Mouse (Mus musculus): Measurements from ENCODE around the gene Catsper1. TPM values are rescaled to one million over a fixed set of nuclear protein-coding genes. Genes with fewer than 3 reads are reported as not detected.

The Catsper1 gene
- total and polyA plus RNA-seq, 2 experiments from 2014 or later, result not detected

DNA sequence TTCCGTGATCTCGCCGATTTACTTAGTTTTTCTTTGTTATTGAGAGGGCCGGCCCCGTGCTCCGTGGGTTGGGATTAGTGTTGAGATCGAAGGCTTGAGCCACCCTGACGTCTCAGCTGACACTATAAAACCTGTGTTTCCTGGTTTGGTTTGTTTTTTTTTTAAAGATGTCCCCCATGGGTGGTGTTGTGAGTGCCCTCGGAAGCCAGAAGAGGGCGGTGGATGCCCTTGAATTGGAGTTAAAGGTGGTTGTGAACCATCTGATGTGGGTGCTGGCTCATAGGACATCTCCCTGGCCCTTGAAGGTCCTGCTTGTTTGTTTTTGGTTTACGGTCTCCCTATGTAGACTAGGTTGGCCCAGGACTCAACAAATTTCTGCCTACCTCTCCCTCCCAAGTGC lies 31.9 kb downstream of the Catsper1 start:
- Histone ChIP-seq H3K36me3 (ENCODE audit: insufficient read depth) (peaks cover 51% of the 10 kb centered on the region), H3K27me3 (ENCODE audit: insufficient read depth, low read length) (no peaks in the 10 kb centered on the region), H3K9me3 (ENCODE audit: low read length) (no peaks in the 10 kb centered on the region), H3K4me2 (ENCODE audit: low read depth) (peak overlapping the region; percentile 66), H3K4me3 (ENCODE audit: low read depth, low read length) (peak overlapping the region; percentile 92), H3K9ac (peak overlapping the region; percentile 76), H3K4me1 (ENCODE audit: insufficient read depth) (peaks cover 13% of the 10 kb centered on the region), H3K27ac (ENCODE audit: low read depth, low read length) (no peak overlapping the region)
- TF ChIP-seq CTCF (IDR thresholded peaks at IDR 0.05; ENCODE audit: low read depth), result peak; percentile 32
- 14% methylated on average over 11 of the region's 11 CpGs for WGBS
- no peak for DNase-seq
- ATAC-seq, result no peak

DNA sequence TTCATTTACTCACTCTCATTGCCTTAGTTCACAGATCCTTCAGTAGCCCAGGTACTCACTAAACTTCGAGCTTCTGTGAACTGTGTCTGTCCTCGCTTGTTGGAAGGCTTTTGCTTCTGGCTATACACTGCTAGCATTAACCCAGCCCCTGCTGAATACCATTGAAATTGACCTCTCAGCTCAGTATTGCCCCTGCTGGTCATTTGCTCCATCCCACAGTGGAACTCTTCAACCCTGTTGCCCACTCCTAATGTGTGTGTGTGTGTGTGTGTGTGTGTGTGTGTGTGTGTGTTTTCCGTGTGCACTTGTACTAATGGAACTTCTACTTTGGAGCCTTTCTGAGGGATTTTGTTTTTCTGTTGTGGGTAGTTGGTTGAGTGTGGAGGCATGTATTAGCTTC lies 35.4 kb downstream of the Catsper1 start:
- TF ChIP-seq CTCF (IDR thresholded peaks at IDR 0.05; ENCODE audit: low read depth), result peak; percentile 43
- no peak overlapping the region for H3K9ac ChIP-seq
- H3K9me3 ChIP-seq (ENCODE audit: low read length), result no peaks in the 10 kb centered on the region
- no peaks in the 10 kb centered on the region for H3K27me3 ChIP-seq (ENCODE audit: insufficient read depth, low read length)
- no peak overlapping the region for H3K4me3 ChIP-seq (ENCODE audit: low read depth, low read length)
- H3K4me1 ChIP-seq (ENCODE audit: insufficient read depth), result peaks cover 9% of the 10 kb centered on the region
- H3K36me3 ChIP-seq (ENCODE audit: insufficient read depth), result peaks cover 52% of the 10 kb centered on the region
- 86% methylated on average over 3 of the region's 3 CpGs for WGBS
- ATAC-seq (no peak), DNase-seq (no peak)
- H3K27ac ChIP-seq (ENCODE audit: low read depth, low read length), result no peak overlapping the region
- H3K4me2 ChIP-seq (ENCODE audit: low read depth), result no peak overlapping the region

DNA sequence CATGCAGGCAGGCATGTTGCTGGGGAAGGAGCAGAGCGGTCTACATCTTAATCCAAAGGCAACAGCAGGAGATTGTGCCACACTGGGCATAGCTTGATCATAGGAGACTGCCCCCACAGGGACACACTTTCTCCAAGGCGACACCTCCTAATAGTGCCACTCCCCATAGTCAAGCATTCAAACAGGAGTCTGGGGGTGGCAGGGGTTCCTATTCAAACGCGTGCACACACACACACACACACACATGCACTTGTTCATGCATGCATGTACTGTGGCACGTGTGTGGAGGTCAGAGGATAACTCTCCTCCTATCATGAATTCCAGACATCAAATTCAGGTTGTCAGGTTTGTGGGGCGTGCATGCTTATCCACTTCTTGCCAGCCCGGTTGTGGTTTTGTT lies 37.2 kb downstream of the Catsper1 start:
- TF ChIP-seq CTCF (IDR thresholded peaks at IDR 0.05; ENCODE audit: low read depth), result no peak
- Histone ChIP-seq H3K36me3 (ENCODE audit: insufficient read depth) (peaks cover 58% of the 10 kb centered on the region), H3K9me3 (ENCODE audit: low read length) (no peaks in the 10 kb centered on the region), H3K27ac (ENCODE audit: low read depth, low read length) (no peak overlapping the region), H3K4me3 (ENCODE audit: low read depth, low read length) (no peak overlapping the region), H3K4me2 (ENCODE audit: low read depth) (no peak overlapping the region), H3K4me1 (ENCODE audit: insufficient read depth) (peaks cover 4% of the 10 kb centered on the region), H3K9ac (no peak overlapping the region), H3K27me3 (ENCODE audit: insufficient read depth, low read length) (no peaks in the 10 kb centered on the region)
- ATAC-seq (no peak), DNase-seq (no peak)
- 94% methylated on average over 7 of the region's 7 CpGs for WGBS

DNA sequence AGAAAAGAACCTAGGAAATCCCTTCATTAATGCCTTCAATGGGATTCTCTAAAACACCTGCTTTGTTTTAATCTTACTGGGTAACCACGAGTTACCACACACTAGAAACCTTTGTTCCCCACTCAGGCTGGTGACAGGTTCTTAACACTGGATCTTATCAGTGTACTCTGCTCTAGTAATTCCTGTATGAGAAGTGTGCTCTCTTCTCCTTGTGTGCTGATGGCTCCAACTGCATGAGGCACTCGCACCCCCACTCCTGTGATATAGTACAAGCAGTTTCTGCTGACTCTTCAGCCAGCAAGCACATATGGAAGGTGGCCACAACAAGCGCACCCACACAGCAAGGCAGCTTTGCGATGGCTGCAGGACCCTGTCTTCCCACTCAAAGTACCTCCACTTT lies 38.6 kb downstream of the Catsper1 start:
- Histone ChIP-seq H3K4me2 (ENCODE audit: low read depth) (no peak overlapping the region), H3K4me3 (ENCODE audit: low read depth, low read length) (no peak overlapping the region), H3K4me1 (ENCODE audit: insufficient read depth) (no peaks in the 10 kb centered on the region), H3K9ac (no peak overlapping the region), H3K9me3 (ENCODE audit: low read length) (no peaks in the 10 kb centered on the region), H3K36me3 (ENCODE audit: insufficient read depth) (peaks cover 62% of the 10 kb centered on the region), H3K27ac (ENCODE audit: low read depth, low read length) (no peak overlapping the region), H3K27me3 (ENCODE audit: insufficient read depth, low read length) (no peaks in the 10 kb centered on the region)
- TF ChIP-seq CTCF (IDR thresholded peaks at IDR 0.05; ENCODE audit: low read depth), result no peak
- DNase-seq (no peak), ATAC-seq (no peak)
- 82% methylated on average over 4 of the region's 4 CpGs for WGBS

DNA sequence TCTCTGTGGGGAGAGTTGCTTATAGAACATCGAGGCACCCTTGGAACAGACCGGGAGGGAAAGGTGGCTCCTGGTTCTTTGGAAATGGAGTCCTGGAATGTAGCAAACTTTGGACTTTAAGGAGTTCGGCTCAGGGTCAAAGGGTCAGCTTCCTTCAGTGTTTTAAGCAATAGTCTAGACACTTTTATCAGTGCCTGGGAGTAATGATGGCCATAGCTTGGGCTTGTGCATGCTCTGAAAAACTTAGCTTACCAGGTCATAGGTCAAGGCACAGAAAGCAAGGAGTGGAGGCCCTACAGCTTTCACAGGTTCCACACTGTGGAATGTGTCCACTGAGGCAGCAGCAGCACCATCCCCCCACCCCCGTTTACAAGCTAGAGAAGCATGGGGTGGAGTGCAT lies 39.2 kb downstream of the Catsper1 start:
- Histone ChIP-seq H3K4me3 (ENCODE audit: low read depth, low read length) (no peak overlapping the region), H3K9me3 (ENCODE audit: low read length) (no peaks in the 10 kb centered on the region), H3K4me1 (ENCODE audit: insufficient read depth) (no peaks in the 10 kb centered on the region), H3K27me3 (ENCODE audit: insufficient read depth, low read length) (no peaks in the 10 kb centered on the region), H3K9ac (no peak overlapping the region), H3K4me2 (ENCODE audit: low read depth) (no peak overlapping the region), H3K36me3 (ENCODE audit: insufficient read depth) (peaks cover 62% of the 10 kb centered on the region), H3K27ac (ENCODE audit: low read depth, low read length) (no peak overlapping the region)
- TF ChIP-seq CTCF (IDR thresholded peaks at IDR 0.05; ENCODE audit: low read depth), result no peak
- WGBS, result 87% methylated on average over 4 of the region's 4 CpGs
- ATAC-seq (no peak), DNase-seq (no peak)

DNA sequence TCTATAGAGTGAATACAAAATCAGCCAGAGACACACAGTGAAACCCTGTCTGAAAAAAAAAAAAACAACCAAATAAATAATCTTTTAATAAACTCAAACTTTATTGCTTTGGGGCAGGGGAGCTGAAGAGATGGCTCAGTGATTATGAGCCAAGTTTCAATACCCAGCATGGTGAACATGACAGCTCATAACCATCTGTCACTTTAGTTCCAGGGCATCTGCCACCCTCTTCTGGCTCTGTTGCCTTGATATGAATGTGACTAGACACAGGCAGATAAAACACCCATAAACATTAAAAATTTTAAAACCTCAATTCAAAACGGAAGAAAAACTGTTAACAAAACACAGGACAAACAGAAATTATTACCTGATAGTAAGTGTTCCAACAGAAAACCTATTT lies 41.9 kb downstream of the Catsper1 start:
- H3K27ac ChIP-seq (ENCODE audit: low read depth, low read length), result no peak overlapping the region
- H3K4me3 ChIP-seq (ENCODE audit: low read depth, low read length), result no peak overlapping the region
- H3K4me2 ChIP-seq (ENCODE audit: low read depth), result no peak overlapping the region
- 80% methylated on average over 1 of the region's 1 CpGs for WGBS
- no peaks in the 10 kb centered on the region for H3K27me3 ChIP-seq (ENCODE audit: insufficient read depth, low read length)
- no peak overlapping the region for H3K9ac ChIP-seq
- DNase-seq (peak; percentile 34), ATAC-seq (no peak)
- no peaks in the 10 kb centered on the region for H3K9me3 ChIP-seq (ENCODE audit: low read length)
- H3K36me3 ChIP-seq (ENCODE audit: insufficient read depth), result peaks cover 67% of the 10 kb centered on the region
- no peak for TF ChIP-seq CTCF (IDR thresholded peaks at IDR 0.05; ENCODE audit: low read depth)
- no peaks in the 10 kb centered on the region for H3K4me1 ChIP-seq (ENCODE audit: insufficient read depth)

DNA sequence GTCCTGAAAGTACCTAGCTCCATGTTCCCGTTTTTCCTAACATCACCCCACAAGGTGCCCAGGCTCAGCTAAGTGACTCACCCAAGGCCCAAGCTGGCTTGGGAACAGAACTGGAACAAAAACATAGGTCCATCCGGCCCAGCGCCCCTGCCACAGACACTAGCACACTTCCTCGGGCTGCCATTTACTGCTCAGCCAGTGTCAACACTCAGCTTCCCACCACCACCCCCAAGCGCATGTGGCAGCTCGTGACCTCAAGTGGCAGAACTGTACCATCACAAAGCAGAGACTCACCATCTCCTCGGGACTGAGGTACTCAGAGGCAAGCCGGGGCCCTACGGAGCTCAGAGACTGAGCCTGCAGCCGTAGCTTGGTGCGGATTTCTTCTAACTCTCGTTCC lies 47.8 kb downstream of the Catsper1 start:
- ATAC-seq (no peak), DNase-seq (no peak)
- no peak for TF ChIP-seq CTCF (IDR thresholded peaks at IDR 0.05; ENCODE audit: low read depth)
- H3K27ac ChIP-seq (ENCODE audit: low read depth, low read length), result no peak overlapping the region
- H3K36me3 ChIP-seq (ENCODE audit: insufficient read depth), result peaks cover 70% of the 10 kb centered on the region
- H3K9ac ChIP-seq, result no peak overlapping the region
- no peaks in the 10 kb centered on the region for H3K9me3 ChIP-seq (ENCODE audit: low read length)
- peaks cover 9% of the 10 kb centered on the region for H3K4me1 ChIP-seq (ENCODE audit: insufficient read depth)
- no peak overlapping the region for H3K4me3 ChIP-seq (ENCODE audit: low read depth, low read length)
- H3K27me3 ChIP-seq (ENCODE audit: insufficient read depth, low read length), result no peaks in the 10 kb centered on the region
- no peak overlapping the region for H3K4me2 ChIP-seq (ENCODE audit: low read depth)
- WGBS, result 92% methylated on average over 12 of the region's 12 CpGs

DNA sequence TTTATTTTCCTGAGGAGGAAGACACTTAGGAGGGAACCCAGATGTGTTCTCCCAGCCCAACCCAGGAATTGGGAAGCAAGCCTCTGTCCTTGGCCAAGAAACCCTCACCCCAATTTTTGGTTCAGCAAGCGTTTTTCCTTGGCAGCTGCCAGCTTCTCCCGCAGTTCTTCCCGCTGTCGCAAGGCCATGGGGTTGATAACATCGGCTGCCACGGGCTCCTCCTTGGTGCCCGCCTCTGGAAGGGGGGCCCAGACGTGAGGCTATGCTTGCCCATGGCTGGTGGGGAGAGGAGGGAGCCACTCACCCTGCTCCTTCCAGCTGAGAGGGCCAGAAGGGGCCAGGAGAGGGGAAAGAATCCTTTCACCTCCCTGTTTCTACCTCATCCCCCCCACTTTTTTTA lies 49.2 kb downstream of the Catsper1 start:
- peaks cover 15% of the 10 kb centered on the region for H3K4me1 ChIP-seq (ENCODE audit: insufficient read depth)
- no peak for ATAC-seq
- H3K4me2 ChIP-seq (ENCODE audit: low read depth), result no peak overlapping the region
- no peak for DNase-seq
- no peak overlapping the region for H3K9ac ChIP-seq
- H3K27ac ChIP-seq (ENCODE audit: low read depth, low read length), result no peak overlapping the region
- no peak overlapping the region for H3K4me3 ChIP-seq (ENCODE audit: low read depth, low read length)
- no peak for TF ChIP-seq CTCF (IDR thresholded peaks at IDR 0.05; ENCODE audit: low read depth)
- H3K27me3 ChIP-seq (ENCODE audit: insufficient read depth, low read length), result no peaks in the 10 kb centered on the region
- 88% methylated on average over 8 of the region's 8 CpGs for WGBS
- no peaks in the 10 kb centered on the region for H3K9me3 ChIP-seq (ENCODE audit: low read length)
- peaks cover 56% of the 10 kb centered on the region for H3K36me3 ChIP-seq (ENCODE audit: insufficient read depth)
